Mouse (Mus musculus) embryonic facial prominence, embryonic 15.5 days (tissue): ENCODE results near the gene Gm2a. TPM values are rescaled to one million over a fixed set of nuclear protein-coding genes. Genes with fewer than 3 reads are reported as not detected.
A peak's percentile ranks its signal among the peaks of the same experiment; 100 is the strongest.
"Not testable (repeated sequence)": the region's sequence is repeated elsewhere in the genome, so short reads cannot be mapped to it uniquely, and the experiment has no call there.

Source experiments
- ATAC-seq: fragments of 200-750 bp; cut with Nextera tagmentation; 2 replicates; pipeline ENCODE4 v1.8.0; 2017; ENCODE audit warnings: low read depth, moderate TSS enrichment; ENCODE audit not compliant: insufficient number of reproducible peaks, low FRiP score, low TSS enrichment
- H3K27ac ChIP-seq: fragments of 300-500 bp; sonication (generic); replicated peaks from 2 replicates; pipeline ENCODE4 v1.5.1; 2015; ENCODE audit warnings: mild to moderate bottlenecking, inconsistent platforms
- H3K27me3 ChIP-seq: fragments of 300-500 bp; sonication (generic); 2 replicates; pipeline ENCODE4 v1.6.1; 2015; ENCODE audit warnings: inconsistent platforms
- H3K36me3 ChIP-seq: fragments of 300-500 bp; sonication (generic); 2 replicates; pipeline ENCODE4 v1.6.1; 2015; ENCODE audit warnings: mild to moderate bottlenecking, inconsistent platforms
- H3K4me1 ChIP-seq: fragments of 300-500 bp; sonication (generic); 2 replicates; pipeline ENCODE4 v1.6.1; 2015; ENCODE audit warnings: inconsistent platforms
- H3K4me2 ChIP-seq: fragments of 300-500 bp; sonication (generic); replicated peaks from 2 replicates; pipeline ENCODE4 v1.6.1; 2015; ENCODE audit warnings: mild to moderate bottlenecking, inconsistent platforms
- H3K4me3 ChIP-seq: fragments of 300-500 bp; sonication (generic); replicated peaks from 2 replicates; pipeline ENCODE4 v1.5.1; 2015; ENCODE audit warnings: mild to moderate bottlenecking, inconsistent platforms
- H3K9ac ChIP-seq: fragments of 300-500 bp; sonication (generic); 2 replicates; pipeline ENCODE4 v1.6.1; 2015; ENCODE audit warnings: inconsistent platforms
- H3K9me3 ChIP-seq: fragments of 300-500 bp; sonication (generic); replicated peaks from 2 replicates; pipeline ENCODE4 v1.6.1; 2016; ENCODE audit warnings: inconsistent platforms
- WGBS: fragments of 180-500 bp; shearing (Covaris S2); methylation state at CpG from one replicate; pipeline ENCODE4 v1.1.7; 2015; 5-methylcytosine and 5-hydroxymethylcytosine counted together
- polyA plus RNA-seq: library from polyadenylated mRNA; unstranded; fragments of >200 nt; fragmentation: Nextera tagmentation; extraction: Ambion mirVana; gene quantifications from 2 replicates; pipeline ENCODE4 v1.2.1, GENCODE M21; 2015

Gm2a gene
- polyA plus RNA-seq, 1 experiment from 2014 or later, result 31.8 TPM

GRCm38 (mm10) chr11:55113209-55113860, 15.4 kb downstream of the Gm2a start:
- H3K9ac ChIP-seq, result no peak overlapping the region
- no peak overlapping the region for H3K27ac ChIP-seq
- no peak overlapping the region for H3K4me2 ChIP-seq
- H3K9me3 ChIP-seq, result no peaks in the 10 kb centered on the region
- ATAC-seq, result no peak; the same call in 1 of the 2 replicates
- 0 out of 2 replicates have a peak, but pooled peaks cover 3% of the 10 kb centered on the region for H3K4me1 ChIP-seq
- no peak overlapping the region for H3K4me3 ChIP-seq
- H3K36me3 ChIP-seq, result no peaks in the 10 kb centered on the region
- H3K27me3 ChIP-seq, result no peaks in the 10 kb centered on the region
- 57% methylated on average over 7 of the region's 7 CpGs for WGBS

GRCm38 (mm10) chr11:55113861-55114250, 15.9 kb downstream of the Gm2a start:
- H3K36me3 ChIP-seq, H3K4me2 ChIP-seq, H3K4me1 ChIP-seq, H3K9me3 ChIP-seq, H3K4me3 ChIP-seq, H3K27ac ChIP-seq, H3K27me3 ChIP-seq, ATAC-seq, H3K9ac ChIP-seq: not testable (repeated sequence)
- 51% methylated on average over 3 of the region's 4 CpGs for WGBS

- Histone ChIP-seq H3K9ac (no peak overlapping the region), H3K27me3 (no peaks in the 10 kb centered on the region)
Measured at GRCm38 (mm10) chr11:55114291-55114690, 16.4 kb downstream of the Gm2a start.

GRCm38 (mm10) chr11:55116004-55116403, 18.1 kb downstream of the Gm2a start:
- H3K9me3 ChIP-seq, result no peaks in the 10 kb centered on the region
- ATAC-seq, result no peak
- no peak overlapping the region for H3K27ac ChIP-seq
- H3K36me3 ChIP-seq, result no peaks in the 10 kb centered on the region
- H3K9ac ChIP-seq, result no peak overlapping the region
- H3K4me2 ChIP-seq, result no peak overlapping the region
- 92% methylated on average over 3 of the region's 3 CpGs for WGBS
- no peaks in the 10 kb centered on the region for H3K27me3 ChIP-seq
- H3K4me1 ChIP-seq, result no peaks in the 10 kb centered on the region
- H3K4me3 ChIP-seq, result no peak overlapping the region

More at GRCm38 (mm10) chr11:55114291-55114690, 16.4 kb downstream of the Gm2a start:
- Histone ChIP-seq H3K4me1 (0 out of 2 replicates have a peak, but pooled peaks cover 3% of the 10 kb centered on the region), H3K9me3 (no peaks in the 10 kb centered on the region), H3K4me3 (no peak overlapping the region), H3K27ac (no peak overlapping the region), H3K4me2 (no peak overlapping the region), H3K36me3 (no peaks in the 10 kb centered on the region)
- WGBS, result 72% methylated on average over 2 of the region's 2 CpGs
- ATAC-seq, result no peak

GRCm38 (mm10) chr11:55117031-55117430, 19.1 kb downstream of the Gm2a start:
- Histone ChIP-seq H3K9ac (no peak overlapping the region), H3K27me3 (no peaks in the 10 kb centered on the region), H3K4me2 (no peak overlapping the region), H3K27ac (no peak overlapping the region), H3K4me3 (no peak overlapping the region), H3K4me1 (no peaks in the 10 kb centered on the region), H3K36me3 (no peaks in the 10 kb centered on the region), H3K9me3 (no peaks in the 10 kb centered on the region)
- 87% methylated on average over 2 of the region's 2 CpGs for WGBS
- no peak for ATAC-seq

GRCm38 (mm10) chr11:55120279-55120678, 22.4 kb downstream of the Gm2a start:
- no peaks in the 10 kb centered on the region for H3K27me3 ChIP-seq
- no peak overlapping the region for H3K27ac ChIP-seq
- H3K9me3 ChIP-seq, result no peaks in the 10 kb centered on the region
- ATAC-seq, result no peak
- no peak overlapping the region for H3K4me3 ChIP-seq
- H3K9ac ChIP-seq, result no peak overlapping the region
- no peaks in the 10 kb centered on the region for H3K4me1 ChIP-seq
- no peak overlapping the region for H3K4me2 ChIP-seq
- H3K36me3 ChIP-seq, result no peaks in the 10 kb centered on the region

GRCm38 (mm10) chr11:55120821-55121271, 22.9 kb downstream of the Gm2a start:
- 64% methylated on average over 8 of the region's 8 CpGs for WGBS
- no peak for ATAC-seq
- Histone ChIP-seq H3K4me3 (no peak overlapping the region), H3K9me3 (no peaks in the 10 kb centered on the region), H3K4me1 (no peaks in the 10 kb centered on the region), H3K4me2 (no peak overlapping the region), H3K27ac (0 out of 2 replicates have a peak overlapping the region, but pooled peaks have one; percentile 41), H3K27me3 (no peaks in the 10 kb centered on the region), H3K36me3 (no peaks in the 10 kb centered on the region), H3K9ac (no peak overlapping the region)

GRCm38 (mm10) chr11:55121430-55121829, 23.5 kb downstream of the Gm2a start:
- H3K4me3 ChIP-seq, result no peak overlapping the region
- no peaks in the 10 kb centered on the region for H3K4me1 ChIP-seq
- no peaks in the 10 kb centered on the region for H3K36me3 ChIP-seq
- no peaks in the 10 kb centered on the region for H3K27me3 ChIP-seq
- H3K27ac ChIP-seq, result no peak overlapping the region
- H3K4me2 ChIP-seq, result no peak overlapping the region
- H3K9me3 ChIP-seq, result no peaks in the 10 kb centered on the region
- WGBS, result 75% methylated on average over 1 of the region's 1 CpGs
- no peak overlapping the region for H3K9ac ChIP-seq
- ATAC-seq, result no peak

- Histone ChIP-seq H3K4me2 (no peak overlapping the region), H3K36me3 (no peaks in the 10 kb centered on the region), H3K4me3 (no peak overlapping the region), H3K9ac (no peak overlapping the region), H3K9me3 (no peaks in the 10 kb centered on the region), H3K27ac (no peak overlapping the region), H3K27me3 (no peaks in the 10 kb centered on the region), H3K4me1 (no peaks in the 10 kb centered on the region)
- ATAC-seq, result no peak
- WGBS, result 75% methylated on average over 3 of the region's 3 CpGs
Measured at GRCm38 (mm10) chr11:55126663-55127062, 28.7 kb downstream of the Gm2a start.

- H3K27me3 ChIP-seq, result no peaks in the 10 kb centered on the region
- no peaks in the 10 kb centered on the region for H3K36me3 ChIP-seq
- H3K4me3 ChIP-seq, result no peak overlapping the region
- WGBS, result 57% methylated on average over 6 of the region's 6 CpGs
- no peak for ATAC-seq
- H3K27ac ChIP-seq, result no peak overlapping the region
- H3K4me2 ChIP-seq, result no peak overlapping the region
- no peaks in the 10 kb centered on the region for H3K4me1 ChIP-seq
- no peaks in the 10 kb centered on the region for H3K9me3 ChIP-seq
- H3K9ac ChIP-seq, result no peak overlapping the region
Measured at GRCm38 (mm10) chr11:55127937-55128336, 30.0 kb downstream of the Gm2a start.

- Histone ChIP-seq H3K27ac (no peak overlapping the region), H3K4me2 (no peak overlapping the region), H3K4me1 (no peaks in the 10 kb centered on the region), H3K27me3 (no peaks in the 10 kb centered on the region), H3K36me3 (no peaks in the 10 kb centered on the region), H3K9ac (no peak overlapping the region), H3K4me3 (no peak overlapping the region), H3K9me3 (no peaks in the 10 kb centered on the region)
- WGBS, result 60% methylated on average over 3 of the region's 3 CpGs
- no peak for ATAC-seq
Measured at GRCm38 (mm10) chr11:55128411-55128810, 30.5 kb downstream of the Gm2a start.
